Mouse (Mus musculus) heart, postnatal 0 days (tissue): ENCODE data around the gene Dcdc2a. TPM values are rescaled to one million over a fixed set of nuclear protein-coding genes. Genes with fewer than 3 reads are reported as not detected.

Experiments
- ATAC-seq: fragments of 200-750 bp; cut with Nextera tagmentation; 2 replicates; pipeline ENCODE4 v1.8.0; 2017; ENCODE audit warnings: low read depth, moderate number of reproducible peaks, moderate library complexity; ENCODE audit not compliant: insufficient read depth
- DNase-seq: peaks from one replicate; pipeline ENCODE4 v3.0.0-alpha.2; 2016; ENCODE audit warnings: low spot score
- H3K27ac ChIP-seq: fragments of 300-500 bp; sonication (generic); 2 replicates; pipeline ENCODE4 v1.5.1; 2014; ENCODE audit warnings: low read depth, mild to moderate bottlenecking
- H3K27me3 ChIP-seq: fragments of 300-500 bp; sonication (generic); 2 replicates; pipeline ENCODE4 v1.6.1; 2014; ENCODE audit warnings: low read length, mixed read lengths; ENCODE audit not compliant: control insufficient read depth, insufficient read depth
- H3K36me3 ChIP-seq: fragments of 300-500 bp; sonication (generic); replicated peaks from 2 replicates; pipeline ENCODE4 v1.6.1; 2014; ENCODE audit warnings: low read length, mixed read lengths; ENCODE audit not compliant: control insufficient read depth, insufficient read depth
- H3K4me1 ChIP-seq: fragments of 300-500 bp; sonication (generic); 2 replicates; pipeline ENCODE4 v1.6.1; 2014; ENCODE audit warnings: antibody characterized with exemption; ENCODE audit not compliant: control insufficient read depth, insufficient read depth
- H3K4me2 ChIP-seq: fragments of 300-500 bp; sonication (generic); 2 replicates; pipeline ENCODE4 v1.6.1; 2014; ENCODE audit warnings: low read depth, mild to moderate bottlenecking, low read length, moderate library complexity
- H3K4me3 ChIP-seq: fragments of 300-500 bp; sonication (generic); 2 replicates; pipeline ENCODE4 v1.5.1; 2014; ENCODE audit warnings: low read depth, low read length
- H3K9ac ChIP-seq: fragments of 300-500 bp; sonication (generic); replicated peaks from 2 replicates; pipeline ENCODE4 v1.6.1; 2014; ENCODE audit warnings: low read depth, low read length, mixed read lengths
- H3K9me3 ChIP-seq: fragments of 300-500 bp; sonication (generic); replicated peaks from 2 replicates; pipeline ENCODE4 v1.6.1; 2016; ENCODE audit warnings: low read length; ENCODE audit not compliant: control insufficient read depth
- CTCF ChIP-seq: IDR thresholded peaks from 2 replicates; pipeline ENCODE4 v1.5.1; 2016; ENCODE audit warnings: antibody characterized with exemption, control low read depth, low read depth
- EP300 ChIP-seq: IDR thresholded peaks from 2 replicates; pipeline ENCODE4 v1.6.1; 2016; ENCODE audit warnings: antibody characterized with exemption, low read depth
- WGBS: fragments of 180-500 bp; shearing (Covaris S2); extraction: QIAGEN DNeasy Blood & Tissue Kit; methylation state at CpG from one replicate; pipeline ENCODE4 v1.1.7; 2014; 5-methylcytosine and 5-hydroxymethylcytosine counted together
- polyA plus RNA-seq: library from polyadenylated mRNA; unstranded; fragments of >200 nt; fragmentation: Nextera tagmentation; extraction: Ambion mirVana; gene quantifications from 2 replicates; pipeline ENCODE4 v1.2.1, GENCODE M21; 2015
- total RNA-seq: library from RNA; depleted of rRNA; stranded (reverse); fragments of >200 nt; gene quantifications from 2 replicates; pipeline ENCODE4 v1.2.3, GENCODE M21; 2014; ENCODE audit warnings: low replicate concordance; rRNA removed

Dcdc2a gene
- total RNA-seq = 0.04 TPM in 1 of 2 replicates, not detected in the other
- 0.25 and 0.49 TPM in 2 replicates for polyA plus RNA-seq

DNA sequence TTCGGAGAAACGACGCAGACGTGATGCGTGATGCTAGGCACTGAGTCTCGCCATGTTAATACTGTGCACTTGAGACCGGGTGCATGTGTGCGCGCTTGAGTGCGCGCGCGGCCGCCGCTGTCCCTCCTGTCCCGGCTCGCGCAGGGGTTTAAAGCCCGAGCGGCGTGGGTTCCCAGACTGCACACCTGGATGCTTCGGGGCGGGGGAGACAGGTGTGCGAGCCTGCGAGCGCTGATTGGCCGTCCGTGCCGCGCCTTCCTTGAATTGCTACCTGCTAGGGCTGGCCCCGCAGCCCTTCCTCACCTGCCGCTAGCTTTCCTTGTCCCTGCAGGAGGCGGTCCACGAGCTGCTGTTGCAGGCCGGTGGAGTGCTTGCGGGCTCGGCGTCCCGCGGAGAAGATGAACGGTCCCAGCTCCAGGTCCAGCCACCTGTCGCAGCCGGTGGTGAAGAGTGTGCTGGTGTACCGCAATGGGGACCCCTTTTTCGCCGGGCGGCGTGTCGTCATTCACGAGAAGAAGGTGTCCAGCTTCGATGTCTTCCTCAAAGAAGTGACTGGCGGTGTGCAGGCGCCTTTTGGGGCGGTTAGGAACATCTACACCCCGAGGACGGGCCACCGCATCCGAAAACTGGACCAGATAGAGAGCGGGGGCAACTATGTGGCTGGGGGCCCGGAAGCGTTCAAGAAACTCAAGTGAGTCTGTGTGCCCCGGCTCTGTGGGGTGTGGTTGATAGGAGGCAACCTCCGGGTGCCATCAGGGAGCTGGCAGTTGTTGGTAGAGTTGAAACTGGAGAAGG lies at the start of gene Dcdc2a:
TSS of gene Dcdc2a (plus strand) at position 132 of the 795 bp plus-strand sequence.
- no peaks in the 10 kb centered on the region for H3K36me3 ChIP-seq
- H3K4me1 ChIP-seq = no peaks in the 10 kb centered on the region
- no peak for DNase-seq
- H3K27me3 ChIP-seq = peaks cover 25% of the 10 kb centered on the region
- peak within 1 kb of the TSS; percentile 81 for H3K4me2 ChIP-seq
- no peak within 1 kb of the TSS for H3K27ac ChIP-seq
- 0 out of 2 replicates have a peak, but pooled peaks cover 3% of the 10 kb centered on the region for H3K9me3 ChIP-seq
- 6% methylated on average over 63 of the region's 63 CpGs for WGBS
- no peak; the same call in 1 of the 2 replicates for ATAC-seq
- no peak within 1 kb of the TSS; the same call in 1 of the 2 replicates for H3K9ac ChIP-seq
- H3K4me3 ChIP-seq = peak within 1 kb of the TSS; percentile 53
- TF ChIP-seq CTCF (no peak), EP300 (no peak)

GRCm38 (mm10) chr13:25007115-25007514 lies 48.7 kb upstream of the Dcdc2a start:
- no peaks in the 10 kb centered on the region for H3K9me3 ChIP-seq
- WGBS = 74% methylated on average over 6 of the region's 8 CpGs
- peak; percentile 37; the same call in 1 of the 2 replicates for TF ChIP-seq CTCF
- TF ChIP-seq EP300 = no peak
- no peak overlapping the region for H3K4me2 ChIP-seq
- H3K36me3 ChIP-seq = peaks cover 20% of the 10 kb centered on the region
- H3K9ac ChIP-seq = no peak overlapping the region
- no peak overlapping the region for H3K4me3 ChIP-seq
- no peaks in the 10 kb centered on the region for H3K27me3 ChIP-seq
- H3K4me1 ChIP-seq = no peaks in the 10 kb centered on the region
- DNase-seq (no peak), ATAC-seq (0 out of 2 replicates have a peak, but pooled peaks have one; percentile 33)
- H3K27ac ChIP-seq = no peak overlapping the region

DNA sequence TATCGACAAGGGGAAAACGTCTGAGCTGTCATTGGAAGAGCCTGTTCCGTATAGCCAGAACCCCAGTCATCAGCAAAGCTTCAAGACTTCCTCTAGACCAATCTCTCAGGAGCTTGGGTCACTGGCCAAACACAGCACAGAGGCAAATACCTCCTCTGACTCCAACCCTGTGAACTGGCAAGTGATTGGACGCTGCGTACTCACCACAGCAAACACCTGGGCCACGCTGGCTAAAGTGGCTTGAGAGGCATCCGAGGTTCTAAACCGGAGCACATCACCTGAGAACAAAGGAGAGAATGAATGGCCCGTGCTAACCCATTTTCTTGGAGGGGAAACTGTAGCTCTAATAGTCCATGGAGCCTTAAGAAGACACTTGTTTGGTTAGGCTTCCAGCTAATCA lies 37.5 kb upstream of the Dcdc2a start:
- Histone ChIP-seq H3K4me3 (0 out of 2 replicates have a peak overlapping the region, but pooled peaks have one; percentile 94), H3K27me3 (no peaks in the 10 kb centered on the region), H3K27ac (no peak overlapping the region), H3K9ac (no peak overlapping the region), H3K9me3 (no peaks in the 10 kb centered on the region), H3K4me1 (peaks cover 18% of the 10 kb centered on the region; the same call in 1 of the 2 replicates), H3K36me3 (peaks cover 15% of the 10 kb centered on the region; the same call in 1 of the 2 replicates), H3K4me2 (peak overlapping the region; percentile 96; the same call in 1 of the 2 replicates)
- ATAC-seq (no peak), DNase-seq (peak; percentile 0)
- TF ChIP-seq EP300 (no peak), CTCF (no peak)
- 87% methylated on average over 9 of the region's 9 CpGs for WGBS

DNA sequence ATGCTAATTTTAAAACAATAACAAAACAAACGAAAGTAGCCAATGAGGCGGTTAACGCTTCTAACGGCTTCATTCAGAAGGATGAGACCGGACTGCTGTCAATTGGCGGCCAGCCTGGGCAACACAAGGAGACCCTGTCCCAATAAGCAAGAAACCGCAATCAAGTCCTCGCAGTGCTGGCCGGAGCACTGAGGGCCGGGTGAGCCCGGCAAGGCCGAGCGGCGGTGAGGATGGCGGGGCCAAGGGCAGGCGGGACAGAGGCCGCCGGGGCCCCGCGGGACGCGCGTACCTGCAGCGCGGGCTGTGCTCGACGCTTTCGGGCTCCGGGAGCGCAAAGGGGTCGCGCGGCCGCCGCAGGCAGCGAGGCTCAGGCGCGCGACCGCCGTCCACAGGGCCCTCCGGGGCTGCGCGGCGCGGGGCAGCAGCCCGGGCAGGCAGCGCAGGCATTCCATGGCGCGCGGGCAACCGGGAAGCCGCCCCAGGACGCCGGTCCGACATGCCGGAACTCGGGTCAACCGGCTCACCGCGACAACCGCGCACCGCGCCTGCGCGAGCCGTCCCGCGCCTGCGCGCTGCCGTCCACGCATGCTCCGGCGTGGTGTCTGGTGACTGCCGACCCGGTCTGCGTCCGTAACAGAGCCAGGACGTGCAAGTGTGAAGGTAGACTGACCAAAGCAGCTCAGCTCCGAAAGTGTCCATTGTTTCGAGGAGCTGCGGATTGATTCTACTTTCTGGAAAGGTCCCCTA lies 35.8 kb upstream of the Dcdc2a start, which contains the start of gene Mrs2:
TSS of gene Mrs2 (minus strand) at position 587 of the 747 bp plus-strand sequence.
- under 1% methylated on average over 80 of the region's 84 CpGs for WGBS
- H3K4me2 ChIP-seq = peak within 1 kb of the TSS; percentile 96
- H3K4me1 ChIP-seq = peaks cover 18% of the 10 kb centered on the region; the same call in 1 of the 2 replicates
- H3K9me3 ChIP-seq = no peaks in the 10 kb centered on the region
- H3K27ac ChIP-seq = peak within 1 kb of the TSS; percentile 90
- peak within 1 kb of the TSS; percentile 94 for H3K4me3 ChIP-seq
- no peaks in the 10 kb centered on the region for H3K27me3 ChIP-seq
- peaks cover 15% of the 10 kb centered on the region; the same call in 1 of the 2 replicates for H3K36me3 ChIP-seq
- DNase-seq (peak; percentile 87), ATAC-seq (peak; percentile 94)
- TF ChIP-seq CTCF (no peak), EP300 (no peak)
- peak within 1 kb of the TSS; percentile 96 for H3K9ac ChIP-seq

- peak; percentile 5 for DNase-seq
- no peaks in the 10 kb centered on the region for H3K27me3 ChIP-seq
- no peak for TF ChIP-seq EP300
- TF ChIP-seq CTCF = no peak
- no peak for ATAC-seq
- H3K9ac ChIP-seq = peak overlapping the region; percentile 96
- peaks cover 18% of the 10 kb centered on the region; the same call in 1 of the 2 replicates for H3K4me1 ChIP-seq
- H3K36me3 ChIP-seq = peaks cover 15% of the 10 kb centered on the region; the same call in 1 of the 2 replicates
- WGBS = 31% methylated on average over 4 of the region's 4 CpGs
- peak overlapping the region; percentile 90 for H3K27ac ChIP-seq
- H3K4me3 ChIP-seq = peak overlapping the region; percentile 94
- peak overlapping the region; percentile 96 for H3K4me2 ChIP-seq
- H3K9me3 ChIP-seq = no peaks in the 10 kb centered on the region
Measured at GRCm38 (mm10) chr13:25020540-25020892, 35.3 kb upstream of the Dcdc2a start.
